Mouse (Mus musculus) heart, embryonic 13.5 days (tissue): ENCODE measurements around the gene Hist1h3e. TPM values are rescaled to one million over a fixed set of nuclear protein-coding genes. Genes with fewer than 3 reads are reported as not detected.
A peak's percentile ranks its signal among the peaks of the same experiment; 100 is the strongest.
"Not testable (repeated sequence)": the region's sequence is repeated elsewhere in the genome, so short reads cannot be mapped to it uniquely, and the experiment has no call there.

Experiments used
- ATAC-seq: fragments of 200-750 bp; cut with Nextera tagmentation; 2 replicates; pipeline ENCODE4 v1.8.0; 2017; ENCODE audit warnings: moderate TSS enrichment; ENCODE audit not compliant: insufficient number of reproducible peaks, low FRiP score, low TSS enrichment; ENCODE audit errors: extremely low read depth
- H3K27ac ChIP-seq: fragments of 300-500 bp; sonication (generic); replicated peaks from 2 replicates; pipeline ENCODE4 v1.5.1; 2015; ENCODE audit warnings: moderate library complexity, mild to moderate bottlenecking, inconsistent platforms
- H3K27me3 ChIP-seq: fragments of 300-500 bp; sonication (generic); replicated peaks from 2 replicates; pipeline ENCODE4 v1.6.1; 2015; ENCODE audit warnings: mild to moderate bottlenecking, inconsistent platforms
- H3K36me3 ChIP-seq: fragments of 300-500 bp; sonication (generic); 2 replicates; pipeline ENCODE4 v1.6.1; 2015; ENCODE audit warnings: mild to moderate bottlenecking, inconsistent platforms
- H3K4me1 ChIP-seq: fragments of 300-500 bp; sonication (generic); 2 replicates; pipeline ENCODE4 v1.6.1; 2015; ENCODE audit warnings: inconsistent platforms
- H3K4me2 ChIP-seq: fragments of 300-500 bp; sonication (generic); 2 replicates; pipeline ENCODE4 v1.6.1; 2015; ENCODE audit warnings: inconsistent platforms, mild to moderate bottlenecking, moderate library complexity
- H3K4me3 ChIP-seq: fragments of 300-500 bp; sonication (generic); 2 replicates; pipeline ENCODE4 v1.5.1; 2015; ENCODE audit warnings: moderate library complexity, mild to moderate bottlenecking, inconsistent platforms
- H3K9ac ChIP-seq: fragments of 300-500 bp; sonication (generic); 2 replicates; pipeline ENCODE4 v1.6.1; 2015; ENCODE audit warnings: inconsistent platforms, mild to moderate bottlenecking, moderate library complexity
- H3K9me3 ChIP-seq: fragments of 300-500 bp; sonication (generic); 2 replicates; pipeline ENCODE4 v1.6.1; 2016; ENCODE audit warnings: inconsistent platforms
- WGBS: fragments of 180-500 bp; shearing (Covaris S2); methylation state at CpG from one replicate; pipeline ENCODE4 v1.1.7; 2015; ENCODE audit warnings: mixed read lengths; 5-methylcytosine and 5-hydroxymethylcytosine counted together
- polyA plus RNA-seq: library from polyadenylated mRNA; unstranded; fragments of >200 nt; fragmentation: Nextera tagmentation; extraction: Ambion mirVana; gene quantifications from 2 replicates; pipeline ENCODE4 v1.2.1, GENCODE M21; 2015

Hist1h3e gene
- polyA plus RNA-seq, 1 experiment from 2014 or later = 1.5 TPM

GRCm38 (mm10) chr13:23533560-23534367, 28.4 kb downstream of the Hist1h3e start, which contains the start of gene Hist1h2af:
Gene Hist1h2af (plus strand): TSS chr13:23533906.
- H3K4me2 ChIP-seq = peak within 1 kb of the TSS; percentile 81
- H3K27ac ChIP-seq = peak within 1 kb of the TSS; percentile 99
- not testable (repeated sequence) for H3K36me3 ChIP-seq, H3K9me3 ChIP-seq, H3K27me3 ChIP-seq, ATAC-seq
- peak within 1 kb of the TSS; percentile 84 for H3K9ac ChIP-seq
- H3K4me3 ChIP-seq = peak within 1 kb of the TSS; percentile 70
- peaks cover 47% of the 10 kb centered on the region for H3K4me1 ChIP-seq
- 1% methylated on average over 29 of the region's 53 CpGs for WGBS

GRCm38 (mm10) chr13:23532262-23533075, 29.7 kb downstream of the Hist1h3e start:
- Histone ChIP-seq H3K4me2 (peak overlapping the region; percentile 81), H3K9ac (peak overlapping the region; percentile 92), H3K4me3 (peak overlapping the region; percentile 70), H3K27ac (peak overlapping the region; percentile 99), H3K4me1 (peaks cover 49% of the 10 kb centered on the region), H3K9me3 (no peaks in the 10 kb centered on the region), H3K27me3 (no peaks in the 10 kb centered on the region), H3K36me3 (no peaks in the 10 kb centered on the region)
- WGBS = 25% methylated on average over 9 of the region's 9 CpGs
- ATAC-seq = no peak

GRCm38 (mm10) chr13:23530901-23531875, 31.0 kb downstream of the Hist1h3e start, which contains the start of gene Hist1h4h:
Gene Hist1h4h (plus strand): TSS chr13:23531050.
- Histone ChIP-seq H3K27me3 (no peaks in the 10 kb centered on the region), H3K36me3 (no peaks in the 10 kb centered on the region), H3K9me3 (no peaks in the 10 kb centered on the region), H3K4me1 (peaks cover 45% of the 10 kb centered on the region), H3K4me3 (peak within 1 kb of the TSS; percentile 70), H3K27ac (peak within 1 kb of the TSS; percentile 99), H3K4me2 (peak within 1 kb of the TSS; percentile 81), H3K9ac (peak within 1 kb of the TSS; percentile 92)
- under 1% methylated on average over 62 of the region's 70 CpGs for WGBS
- peak; percentile 77 for ATAC-seq

GRCm38 (mm10) chr13:23530181-23530900, 31.8 kb downstream of the Hist1h3e start:
- Histone ChIP-seq H3K9me3 (no peaks in the 10 kb centered on the region), H3K36me3 (no peaks in the 10 kb centered on the region), H3K27ac (peak overlapping the region; percentile 99), H3K9ac (peak overlapping the region; percentile 92), H3K4me3 (peak overlapping the region; percentile 70), H3K4me1 (peaks cover 43% of the 10 kb centered on the region), H3K4me2 (peak overlapping the region; percentile 81), H3K27me3 (no peaks in the 10 kb centered on the region)
- WGBS = under 1% methylated on average over 20 of the region's 20 CpGs
- no peak for ATAC-seq

- no peaks in the 10 kb centered on the region for H3K36me3 ChIP-seq
Measured at GRCm38 (mm10) chr13:23529480-23530165, 32.5 kb downstream of the Hist1h3e start.

GRCm38 (mm10) chr13:23529005-23529404, 33.2 kb downstream of the Hist1h3e start:
- no peak for ATAC-seq
- 84% methylated on average over 5 of the region's 5 CpGs for WGBS
- Histone ChIP-seq H3K27ac (peak overlapping the region; percentile 99), H3K4me3 (no peak overlapping the region), H3K9me3 (no peaks in the 10 kb centered on the region), H3K27me3 (no peaks in the 10 kb centered on the region), H3K36me3 (no peaks in the 10 kb centered on the region), H3K9ac (peak overlapping the region; percentile 70), H3K4me1 (peaks cover 38% of the 10 kb centered on the region), H3K4me2 (peak overlapping the region; percentile 81)

More at GRCm38 (mm10) chr13:23529480-23530165, 32.5 kb downstream of the Hist1h3e start:
- H3K9me3 ChIP-seq = no peaks in the 10 kb centered on the region
- H3K27ac ChIP-seq = peak overlapping the region; percentile 99
- no peaks in the 10 kb centered on the region for H3K27me3 ChIP-seq
- H3K4me2 ChIP-seq = peak overlapping the region; percentile 81
- peak overlapping the region; percentile 70 for H3K4me3 ChIP-seq
- 12% methylated on average over 2 of the region's 2 CpGs for WGBS
- ATAC-seq = no peak
- peak overlapping the region; percentile 92 for H3K9ac ChIP-seq
- H3K4me1 ChIP-seq = peaks cover 43% of the 10 kb centered on the region

GRCm38 (mm10) chr13:23526312-23526711, 35.9 kb downstream of the Hist1h3e start:
- Histone ChIP-seq H3K4me1 (peaks cover 26% of the 10 kb centered on the region), H3K27ac (peak overlapping the region; percentile 63; the same call in 1 of the 2 replicates), H3K36me3 (no peaks in the 10 kb centered on the region), H3K9ac (peak overlapping the region; percentile 78), H3K9me3 (no peaks in the 10 kb centered on the region), H3K4me2 (peak overlapping the region; percentile 71), H3K27me3 (no peaks in the 10 kb centered on the region), H3K4me3 (peak overlapping the region; percentile 56)
- under 1% methylated on average over 17 of the region's 17 CpGs for WGBS
- ATAC-seq = no peak

GRCm38 (mm10) chr13:23525901-23526300, 36.3 kb downstream of the Hist1h3e start:
- no peak overlapping the region for H3K27ac ChIP-seq
- H3K9me3 ChIP-seq = no peaks in the 10 kb centered on the region
- H3K36me3 ChIP-seq = no peaks in the 10 kb centered on the region
- peak overlapping the region; percentile 71 for H3K4me2 ChIP-seq
- H3K4me1 ChIP-seq = peaks cover 30% of the 10 kb centered on the region
- peak overlapping the region; percentile 56 for H3K4me3 ChIP-seq
- no peaks in the 10 kb centered on the region for H3K27me3 ChIP-seq
- ATAC-seq = no peak
- WGBS = 2% methylated on average over 10 of the region's 10 CpGs
- peak overlapping the region; percentile 78 for H3K9ac ChIP-seq

- 13% methylated on average over 5 of the region's 5 CpGs for WGBS
- Histone ChIP-seq H3K4me1 (peaks cover 31% of the 10 kb centered on the region), H3K9me3 (no peaks in the 10 kb centered on the region), H3K27ac (no peak overlapping the region), H3K27me3 (no peaks in the 10 kb centered on the region), H3K4me2 (no peak overlapping the region), H3K9ac (no peak overlapping the region), H3K36me3 (no peaks in the 10 kb centered on the region), H3K4me3 (no peak overlapping the region)
- no peak; the same call in 1 of the 2 replicates for ATAC-seq
Measured at GRCm38 (mm10) chr13:23524654-23525053, 37.5 kb downstream of the Hist1h3e start.
